Mouse (Mus musculus) brain, embryonic 18.5 days (tissue): ENCODE results near the gene Wbp2nl.

ENCODE experiments used
- DNase-seq: peaks from one replicate; pipeline ENCODE4 v3.0.0-alpha.2; 2012; ENCODE audit warnings: low read depth, low spot score

Gene Wbp2nl

DNA sequence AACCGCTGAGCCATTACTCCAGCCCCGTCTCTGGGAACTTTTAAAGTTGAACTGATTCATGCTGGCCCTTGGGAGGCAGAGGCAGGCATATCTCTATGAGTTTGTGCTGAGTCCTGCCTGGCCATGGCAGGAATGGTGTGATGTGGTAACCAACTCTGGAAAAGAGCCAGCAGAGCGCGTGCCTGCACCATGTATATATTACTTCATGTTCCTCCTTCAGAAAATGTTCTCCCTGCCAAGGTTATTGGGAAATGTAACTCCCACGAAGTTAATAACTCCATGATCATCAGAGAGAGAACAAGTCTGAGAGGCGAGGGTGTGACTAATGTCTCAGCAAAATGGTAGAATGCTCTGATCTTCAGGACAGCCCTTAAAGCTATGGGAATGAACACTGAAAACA, 19.1 kb downstream of the Wbp2nl start:
- DNase-seq: no peak

DNA sequence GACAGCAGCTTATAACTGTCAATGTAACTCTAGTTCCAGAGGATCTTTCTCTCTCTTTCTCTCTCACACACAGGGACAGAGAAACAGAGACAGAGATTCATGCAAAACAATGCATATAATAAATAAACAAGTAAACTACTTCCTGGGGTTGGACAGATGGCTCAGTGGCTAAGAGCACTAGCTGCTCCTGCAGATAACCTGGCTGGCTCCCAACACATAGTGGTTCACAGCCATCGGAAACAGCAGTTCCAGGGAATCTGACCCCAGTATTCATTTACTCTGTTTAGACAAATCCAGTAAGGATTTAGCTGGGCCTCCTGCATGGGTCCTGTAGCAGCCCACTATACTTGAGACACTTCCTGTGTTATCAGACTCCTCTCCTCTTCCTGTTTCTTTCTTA, 20.9 kb downstream of the Wbp2nl start:
- DNase-seq: no peak

DNA sequence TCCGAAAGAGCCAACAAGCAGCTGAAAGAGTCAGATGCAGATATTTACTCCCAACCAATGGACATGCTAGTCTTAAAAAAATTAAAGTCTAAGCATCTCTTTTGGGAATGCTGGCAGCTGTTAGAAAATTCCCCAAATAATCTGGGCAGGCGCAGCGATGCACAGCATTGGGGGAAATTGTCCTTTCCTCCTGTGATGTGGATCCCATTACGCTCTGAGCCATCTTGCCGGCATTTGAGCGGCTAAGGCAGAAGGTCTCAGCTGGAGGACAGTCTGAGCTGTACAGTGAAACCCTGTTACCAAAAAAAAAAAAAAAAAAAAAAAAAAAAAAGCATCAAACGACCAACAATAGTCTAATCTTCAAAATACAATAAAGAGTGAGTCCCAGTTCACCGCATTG, 23.4 kb downstream of the Wbp2nl start:
- no peak for DNase-seq

GRCm38 (mm10) chr15:82325382-82325781, 26.6 kb downstream of the Wbp2nl start:
- no peak for DNase-seq

DNA sequence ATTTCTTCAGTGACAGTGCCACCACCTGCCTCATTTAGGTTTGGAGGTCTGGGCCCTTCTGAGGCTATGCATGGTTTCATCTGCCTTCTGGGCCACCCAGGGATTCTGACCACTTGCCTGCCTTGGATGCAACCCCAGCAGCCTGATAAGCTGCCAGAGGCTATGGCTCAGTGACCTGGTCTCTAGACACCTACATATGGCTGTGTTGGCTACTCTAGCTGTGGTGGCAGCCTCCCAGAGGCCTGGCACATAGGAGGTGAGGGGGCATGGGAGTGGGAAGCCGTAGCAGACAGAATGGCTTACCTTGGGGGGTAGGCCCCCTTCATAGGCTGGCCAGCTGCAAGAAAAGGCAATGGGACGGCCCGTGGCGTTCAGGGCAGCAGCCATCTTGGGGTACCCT, 36.4 kb downstream of the Wbp2nl start:
- no peak for DNase-seq

DNA sequence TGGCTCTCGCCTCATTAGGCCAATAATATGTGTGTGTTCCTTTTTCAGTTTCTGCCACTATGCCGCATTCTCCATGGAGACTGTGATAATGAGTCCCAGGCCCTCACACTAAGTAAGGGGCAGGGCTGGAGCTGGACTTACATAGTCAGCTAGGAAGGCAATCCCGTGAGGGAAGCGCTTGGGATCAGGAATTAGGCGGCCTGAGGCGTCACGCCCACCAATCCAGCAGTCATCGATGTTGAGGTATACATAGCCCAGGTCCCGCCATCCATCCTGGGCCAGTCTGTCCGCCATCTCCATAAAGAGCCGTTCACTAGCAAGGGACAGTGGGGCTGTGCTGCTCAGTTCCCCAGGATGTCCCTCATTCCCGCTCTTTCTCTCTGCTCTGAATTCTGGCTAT, 37.9 kb downstream of the Wbp2nl start:
- no peak for DNase-seq

- DNase-seq: no peak
Measured at GRCm38 (mm10) chr15:82337875-82338274, 39.1 kb downstream of the Wbp2nl start.

DNA sequence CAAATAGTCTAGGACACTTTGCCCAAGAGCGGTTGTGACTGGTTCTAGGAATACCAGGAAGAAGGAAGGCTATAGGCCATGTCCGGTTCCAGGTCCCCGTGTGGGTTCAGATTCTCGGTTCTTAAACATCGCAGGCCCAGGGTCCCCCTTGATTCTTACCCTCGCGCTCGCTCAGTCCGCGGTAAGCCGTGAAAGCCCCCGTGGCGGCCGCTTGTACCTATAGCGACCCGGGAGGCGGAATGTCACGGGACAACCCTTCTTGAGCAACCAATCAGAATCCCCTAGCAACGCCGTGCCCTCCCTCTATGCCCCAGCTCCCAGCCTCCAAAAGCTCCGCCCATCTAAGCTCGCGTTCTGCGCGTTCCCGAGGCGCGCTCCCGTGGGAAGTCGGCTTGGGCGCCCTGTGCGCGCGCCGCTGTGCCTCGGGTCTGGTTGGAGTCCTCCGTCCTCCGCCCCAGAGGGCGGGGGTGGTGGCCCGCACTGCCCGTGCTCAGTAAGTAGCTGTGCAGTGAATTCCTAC, 39.9 kb downstream of the Wbp2nl start, which contains the start of the genes Naga, Pheta2 and Smdt1:
Naga (minus strand) TSS at position 333 of the 520 bp plus-strand sequence.
Pheta2 (plus strand) TSS at position 350 of the 520 bp plus-strand sequence.
Smdt1 (plus strand) TSS at position 367 of the 520 bp plus-strand sequence.
- DNase-seq: peak; percentile 86

DNA sequence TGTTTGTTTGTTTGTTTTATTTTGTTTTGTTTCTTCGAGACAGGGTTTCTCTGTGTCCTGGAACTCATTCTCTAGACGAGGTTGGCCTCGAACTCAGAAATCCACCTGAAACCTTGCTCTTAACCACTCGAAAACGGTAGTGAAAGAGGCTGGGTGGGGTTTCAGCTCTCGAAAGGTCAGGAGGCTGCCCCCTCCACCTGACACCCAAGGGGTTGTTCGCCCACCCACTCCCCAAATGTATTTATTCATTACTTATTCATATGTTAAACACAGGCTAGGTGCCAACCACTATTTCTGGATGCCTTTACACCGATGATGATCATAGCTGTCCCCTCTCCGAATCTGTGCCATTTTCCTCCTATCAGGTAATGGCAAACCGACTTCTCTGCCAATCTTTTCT, 40.4 kb downstream of the Wbp2nl start:
- DNase-seq: no peak

DNA sequence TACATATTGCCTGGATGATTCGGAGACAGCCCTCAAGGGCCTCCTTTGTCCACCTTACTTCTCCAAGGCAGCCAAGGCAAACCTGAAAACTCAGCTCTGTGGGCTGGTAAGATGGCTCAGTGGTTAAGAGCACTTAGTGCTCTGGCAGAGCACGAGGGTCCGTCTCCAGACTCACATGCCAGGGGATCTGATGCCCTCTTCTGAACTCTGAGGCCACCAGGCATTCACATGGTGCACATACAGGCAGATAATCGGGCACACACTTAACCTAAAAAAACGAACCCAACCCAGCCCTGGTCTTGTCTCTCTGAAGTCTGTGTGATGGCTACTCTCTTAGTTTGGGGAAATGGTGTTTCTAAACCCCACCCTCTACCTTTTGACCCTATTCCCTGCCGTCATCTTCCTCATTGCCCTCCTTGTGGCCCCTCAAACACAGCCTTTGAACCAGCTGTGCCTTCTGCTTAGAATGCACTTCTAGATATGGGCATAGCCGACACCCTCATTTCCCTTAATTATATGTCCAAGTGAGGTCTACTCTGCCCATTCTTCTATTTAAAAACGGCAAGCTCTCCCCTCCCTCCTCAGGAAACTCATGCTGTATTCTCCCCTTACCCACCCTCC, 41.0 kb downstream of the Wbp2nl start:
- no peak for DNase-seq

DNA sequence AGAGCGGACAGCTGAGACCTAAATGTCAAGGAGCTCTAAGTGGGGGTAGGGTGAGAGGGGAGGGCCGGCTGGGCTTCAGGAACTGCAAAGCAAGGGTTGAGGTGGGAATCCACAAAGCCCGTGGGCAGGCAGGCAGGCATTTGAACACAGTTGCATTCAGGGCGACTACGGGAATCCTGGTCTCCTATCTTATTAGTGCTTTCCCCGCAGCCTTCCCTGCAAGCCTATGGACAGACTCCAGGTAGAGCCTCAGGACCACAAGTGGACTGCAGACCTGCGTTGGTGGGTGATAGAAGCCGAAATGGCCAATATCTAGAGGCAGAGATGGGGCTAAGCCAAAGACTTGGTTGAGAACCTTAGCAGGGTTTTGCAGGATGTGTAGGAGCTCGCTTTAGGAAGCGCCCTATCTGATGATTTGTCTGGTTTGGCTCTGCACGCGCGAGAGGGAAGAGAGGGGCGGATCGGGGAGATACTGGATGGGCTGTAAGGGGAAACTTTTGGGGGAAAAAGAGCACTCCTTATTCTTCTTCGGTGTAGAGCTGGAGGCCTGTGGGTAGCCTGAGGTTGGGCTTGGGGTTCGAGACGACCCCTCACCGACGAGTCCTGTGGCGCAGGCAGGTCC, 41.8 kb downstream of the Wbp2nl start:
- no peak for DNase-seq

- DNase-seq: no peak
Measured at GRCm38 (mm10) chr15:82341036-82341501, 42.3 kb downstream of the Wbp2nl start.

- no peak for DNase-seq
Measured at GRCm38 (mm10) chr15:82341675-82342542, 43.2 kb downstream of the Wbp2nl start.

DNA sequence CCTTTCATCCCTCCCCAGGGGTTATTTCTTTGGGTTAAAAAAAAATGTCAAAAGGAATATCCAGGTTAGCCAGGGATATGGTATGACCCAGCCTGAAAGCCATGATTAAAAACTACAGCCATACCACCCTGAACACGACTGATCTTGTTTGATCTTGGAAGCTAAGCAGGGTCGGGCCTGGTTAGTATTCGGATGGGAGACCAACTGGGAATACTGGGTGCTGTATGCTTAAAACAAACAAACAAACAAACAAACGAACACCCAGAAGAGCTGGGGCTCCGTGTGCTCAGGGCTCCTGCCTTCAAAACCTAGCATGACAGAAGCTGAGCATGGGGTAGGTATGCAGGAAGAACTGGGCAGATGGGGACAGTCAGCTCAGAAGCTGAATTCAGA, 43.8 kb downstream of the Wbp2nl start:
- no peak for DNase-seq

DNA sequence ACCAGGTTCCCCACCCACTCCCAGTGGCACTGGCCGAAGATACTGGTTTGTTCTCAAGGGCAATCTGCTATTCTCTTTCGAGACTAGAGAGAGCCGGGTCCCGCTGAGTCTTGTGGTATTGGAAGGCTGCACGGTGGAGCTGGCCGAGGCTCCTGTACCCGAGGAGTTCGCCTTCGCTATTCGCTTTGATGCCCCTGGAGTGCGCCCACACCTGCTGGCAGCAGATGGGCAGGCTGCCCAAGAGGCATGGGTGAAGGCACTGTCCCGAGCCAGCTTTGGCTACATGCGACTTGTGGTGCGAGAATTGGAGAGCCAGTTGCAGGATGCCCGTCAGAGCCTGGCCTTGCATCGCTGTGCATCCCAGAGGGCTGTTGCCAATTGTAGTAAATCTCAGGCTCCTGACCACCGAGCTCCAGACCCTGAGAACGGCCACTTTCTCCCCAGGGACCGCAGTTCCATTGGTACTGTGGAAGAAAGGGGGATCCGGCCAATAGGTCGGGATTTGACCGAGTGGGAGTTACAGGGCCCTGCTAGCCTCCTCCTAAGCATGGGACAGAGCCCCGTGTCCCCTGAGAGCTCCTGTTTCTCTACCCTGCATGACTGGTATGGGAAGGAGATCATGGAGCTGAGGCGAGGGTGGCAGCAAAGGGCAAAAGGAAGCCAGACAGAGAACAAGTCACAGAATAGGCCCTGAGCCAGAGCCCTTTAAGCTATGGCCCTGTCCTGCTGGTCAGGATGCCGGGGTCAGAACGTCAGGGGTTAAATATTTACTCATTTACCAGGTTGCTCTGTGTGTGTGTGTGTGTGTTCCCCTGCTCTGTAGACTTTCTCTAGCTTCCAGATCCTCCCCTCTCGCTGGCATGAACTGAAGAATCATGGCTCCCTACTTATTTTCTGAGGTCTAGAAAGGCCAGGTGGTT, 44.9 kb downstream of the Wbp2nl start:
- no peak for DNase-seq

GRCm38 (mm10) chr15:82344971-82345370, 46.2 kb downstream of the Wbp2nl start:
- DNase-seq: no peak

DNA sequence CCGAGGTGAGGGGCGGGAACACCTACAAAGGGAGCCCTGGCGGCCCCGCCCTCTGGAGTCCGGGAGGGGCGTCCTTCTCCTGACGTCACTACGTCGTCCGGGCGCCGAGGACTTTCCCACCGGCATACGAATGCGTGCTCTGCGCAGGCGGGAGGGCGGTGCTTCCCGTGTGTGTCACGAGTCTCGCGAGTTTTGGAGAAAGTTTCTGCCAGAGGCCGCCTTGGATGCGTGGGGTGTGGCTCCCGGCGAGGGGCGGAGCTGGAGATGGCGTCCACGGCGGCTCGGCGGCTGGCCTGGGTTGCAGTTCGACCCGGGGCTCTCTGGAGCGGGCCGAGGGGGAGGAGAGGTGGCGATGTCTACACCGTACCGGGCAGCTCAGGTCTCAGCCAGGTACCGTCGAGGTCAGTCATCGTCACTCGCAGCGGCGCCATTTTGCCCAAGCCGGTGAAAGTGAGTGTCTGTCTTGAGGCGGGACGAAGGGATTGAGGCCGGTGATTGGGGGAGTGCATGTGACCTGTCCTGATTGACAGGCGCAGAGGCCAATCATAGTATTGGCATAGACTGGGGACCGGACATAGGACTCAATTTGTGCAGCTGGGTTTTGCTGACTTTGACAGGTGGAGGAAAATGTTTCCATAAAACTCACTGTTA, 47.2 kb downstream of the Wbp2nl start:
- peak; percentile 97 for DNase-seq

GRCm38 (mm10) chr15:82346580-82347302, 48.0 kb downstream of the Wbp2nl start:
- no peak for DNase-seq

- DNase-seq: no peak
Measured at GRCm38 (mm10) chr15:82347303-82347676, 48.5 kb downstream of the Wbp2nl start.

GRCm38 (mm10) chr15:82347852-82348251, 49.1 kb downstream of the Wbp2nl start:
- DNase-seq: no peak
